Mouse (Mus musculus) CH12.LX (cell line): ENCODE results near the gene Acoxl. TPM values are rescaled to one million over a fixed set of nuclear protein-coding genes. Genes with fewer than 3 reads are reported as not detected.

ENCODE experiments used
- DNase-seq: peaks from one replicate; pipeline ENCODE4 v3.0.0-alpha.2; 2013; ENCODE audit errors: extremely low read depth
- H3K27ac ChIP-seq: 2 replicates; pipeline ENCODE4 v1.5.1; 2012; ENCODE audit warnings: low read depth, mild to moderate bottlenecking, control low read depth, moderate library complexity; ENCODE audit not compliant: insufficient read depth
- H3K27me3 ChIP-seq: replicated peaks from 2 replicates; pipeline ENCODE3; 2012; ENCODE audit warnings: inconsistent platforms
- H3K36me3 ChIP-seq, 2 experiments: replicated peaks in 1 of 2; 2 replicates each; pipeline versions ENCODE3 to v1.6.1; 2012; ENCODE audit warnings: inconsistent platforms in 1 of 2, low read length in 1 of 2, mild to moderate bottlenecking in 1 of 2, mixed read lengths in 1 of 2, moderate library complexity in 1 of 2; ENCODE audit not compliant: control insufficient read depth in 1 of 2, insufficient read depth in 1 of 2
- H3K4me1 ChIP-seq, 2 experiments: 2 replicates each; pipeline ENCODE4 v1.6.1; 2012; ENCODE audit warnings: inconsistent platforms in 1 of 2, moderate library complexity in 1 of 2; ENCODE audit not compliant: insufficient read depth in 2 of 2, control insufficient read depth in 1 of 2
- H3K4me2 ChIP-seq: 2 replicates; pipeline ENCODE4 v1.6.1; 2012; ENCODE audit warnings: low read depth, mild to moderate bottlenecking, control low read depth; ENCODE audit not compliant: poor library complexity, insufficient read depth, severe bottlenecking
- H3K4me3 ChIP-seq, 3 experiments: fragments of 150-350 bp in 1 of 3; sonication (generic) in 1 of 3; replicated peaks in 1 of 3; 2 replicates each; pipeline versions ENCODE3 to v1.5.1; 2011 to 2012; ENCODE audit warnings: low read depth in 2 of 3, low read length in 2 of 3, mild to moderate bottlenecking in 2 of 3, moderate library complexity in 2 of 3, control low read depth in 1 of 3, improper control_type of control experiment in 1 of 3, inconsistent platforms in 1 of 3, mixed read lengths in 1 of 3; ENCODE audit not compliant: poor library complexity in 1 of 3
- H3K79me2 ChIP-seq: replicated peaks from 2 replicates; pipeline ENCODE4 v1.6.1; 2012; ENCODE audit warnings: mild to moderate bottlenecking, moderate library complexity; ENCODE audit not compliant: control insufficient read depth, poor library complexity, insufficient read depth, severe bottlenecking; ENCODE audit errors: extremely low read depth
- H3K9ac ChIP-seq: 2 replicates; pipeline ENCODE4 v1.6.1; 2012; ENCODE audit warnings: low read depth, mild to moderate bottlenecking, control low read depth, moderate library complexity; ENCODE audit not compliant: insufficient read depth
- H3K9me3 ChIP-seq: replicated peaks from 2 replicates; pipeline ENCODE3; 2012; ENCODE audit warnings: low read length, inconsistent platforms, mixed read lengths
- BHLHE40 ChIP-seq: IDR thresholded peaks from 2 replicates; pipeline ENCODE4 v1.6.1; 2011; ENCODE audit warnings: mild to moderate bottlenecking, low read depth, low read length, improper control_type of control experiment
- CHD1 ChIP-seq: IDR thresholded peaks from 2 replicates; pipeline ENCODE4 v1.6.1; 2012; ENCODE audit warnings: low read depth, low read length, improper control_type of control experiment, inconsistent platforms
- E2F4 ChIP-seq: IDR thresholded peaks from 2 replicates; pipeline ENCODE4 v1.6.1; 2011; ENCODE audit warnings: low read depth, low read length, improper control_type of control experiment; ENCODE audit not compliant: insufficient replicate concordance
- EP300 ChIP-seq: IDR thresholded peaks from 2 replicates; pipeline ENCODE4 v1.6.1; 2011; ENCODE audit warnings: low read length, improper control_type of control experiment
- ETS1 ChIP-seq: conservative IDR thresholded peaks from 2 replicates; pipeline ENCODE4 v1.6.1; 2012; ENCODE audit warnings: low read depth, mild to moderate bottlenecking, inconsistent platforms, low read length, improper control_type of control experiment, moderate library complexity
- GABPA ChIP-seq: IDR thresholded peaks from 2 replicates; pipeline ENCODE4 v1.6.1; 2012; ENCODE audit warnings: low read depth, low read length, improper control_type of control experiment, inconsistent platforms; ENCODE audit not compliant: insufficient replicate concordance
- HCFC1 ChIP-seq: IDR thresholded peaks from 2 replicates; pipeline ENCODE4 v1.6.1; 2012; ENCODE audit warnings: low read depth, mild to moderate bottlenecking, inconsistent platforms, low read length, improper control_type of control experiment
- IRF4 ChIP-seq: IDR thresholded peaks from 2 replicates; pipeline ENCODE4 v1.6.1; 2014; ENCODE audit warnings: low read depth, mild to moderate bottlenecking, inconsistent platforms, low read length, improper control_type of control experiment
- JUN ChIP-seq: IDR thresholded peaks from 2 replicates; pipeline ENCODE4 v1.6.1; 2011; ENCODE audit warnings: low read depth, mild to moderate bottlenecking, low read length, improper control_type of control experiment, moderate library complexity; ENCODE audit not compliant: insufficient read depth
- KAT2A ChIP-seq: IDR thresholded peaks from 2 replicates; pipeline ENCODE4 v1.6.1; 2012; ENCODE audit warnings: low read length, improper control_type of control experiment, inconsistent platforms; ENCODE audit not compliant: insufficient replicate concordance
- MAFK ChIP-seq: IDR thresholded peaks from 2 replicates; pipeline ENCODE4 v1.6.1; 2011; ENCODE audit warnings: low read length, improper control_type of control experiment; ENCODE audit not compliant: insufficient replicate concordance
- MAX ChIP-seq: IDR thresholded peaks from 2 replicates; pipeline ENCODE4 v1.6.1; 2011; ENCODE audit warnings: low read length, improper control_type of control experiment
- MYC ChIP-seq: IDR thresholded peaks from 2 replicates; pipeline ENCODE4 v1.6.1; 2011; ENCODE audit warnings: low read depth, mild to moderate bottlenecking, improper control_type of control experiment, low read length
- NRF1 ChIP-seq: IDR thresholded peaks from 2 replicates; pipeline ENCODE4 v1.6.1; 2014; ENCODE audit warnings: low read depth, mild to moderate bottlenecking, inconsistent platforms, low read length, improper control_type of control experiment, moderate library complexity
- PAX5 ChIP-seq: IDR thresholded peaks from 2 replicates; pipeline ENCODE4 v1.6.1; 2012; ENCODE audit warnings: low read length, inconsistent platforms, mixed read lengths
- RAD21 ChIP-seq: IDR thresholded peaks from 2 replicates; pipeline ENCODE4 v1.6.1; 2011; ENCODE audit warnings: low read depth, mild to moderate bottlenecking, low read length, improper control_type of control experiment, moderate library complexity
- RCOR1 ChIP-seq: conservative IDR thresholded peaks from 2 replicates; pipeline ENCODE4 v1.6.1; 2012; ENCODE audit warnings: low read depth, mild to moderate bottlenecking, inconsistent platforms, low read length, improper control_type of control experiment
- TBP ChIP-seq: conservative IDR thresholded peaks from 2 replicates; pipeline ENCODE4 v1.6.1; 2011; ENCODE audit warnings: low read depth, low read length, improper control_type of control experiment
- TCF12 ChIP-seq: IDR thresholded peaks from 2 replicates; pipeline ENCODE4 v1.6.1; 2014; ENCODE audit warnings: low read depth, mild to moderate bottlenecking, inconsistent platforms, low read length, improper control_type of control experiment
- UBTF ChIP-seq: IDR thresholded peaks from 2 replicates; pipeline ENCODE4 v1.6.1; 2012; ENCODE audit warnings: low read depth, mild to moderate bottlenecking, inconsistent platforms, low read length, improper control_type of control experiment, moderate library complexity
- USF1 ChIP-seq: IDR thresholded peaks from 2 replicates; pipeline ENCODE4 v1.6.1; 2014; ENCODE audit warnings: low read depth, mild to moderate bottlenecking, inconsistent platforms, low read length, improper control_type of control experiment
- USF2 ChIP-seq: conservative IDR thresholded peaks from 2 replicates; pipeline ENCODE4 v1.6.1; 2011; ENCODE audit warnings: low read depth, low read length, improper control_type of control experiment
- ZKSCAN1 ChIP-seq: IDR thresholded peaks from 2 replicates; pipeline ENCODE4 v1.6.1; 2012; ENCODE audit warnings: low read depth, inconsistent platforms, low read length, improper control_type of control experiment, borderline replicate concordance
- dilution Hi-C: fragments of 300-500 bp; cut with MboI; formaldehyde crosslinking; loops from 2 replicates; pipeline ENCODE4 v1.14.3; 2020; ENCODE audit warnings: low sequenced_read_pairs; ENCODE audit not compliant: extremely low pct_unique_long_range_greater_than_20kb, extremely low pct_ligation_motif_present
- in situ Hi-C: fragments of 300-500 bp; cut with MboI; formaldehyde crosslinking; loops from 3 replicates; pipeline ENCODE4 v1.14.3; 2019; ENCODE audit warnings: low sequenced_read_pairs, low pct_ligation_motif_present, low pct_unique_long_range_greater_than_20kb, mixed read lengths
- polyA plus RNA-seq: library from polyadenylated mRNA; unstranded; fragments of >175 nt; gene quantifications from 2 replicates; pipeline ENCODE4 v1.2.1, GENCODE M21; 2012; ENCODE audit warnings: low read depth; ENCODE audit not compliant: insufficient read length
- total RNA-seq, 2 experiments: library from RNA; depleted of rRNA; stranded (reverse); fragments of 300-350 nt in 1 of 2; fragments of >200 nt in 1 of 2; gene quantifications; 2 replicates each; pipeline ENCODE4 v1.2.3; 2012 to 2014

Gene Acoxl
- total and polyA plus RNA-seq, 3 experiments: 0.25 to 0.43 TPM; not detected in 1

- TF ChIP-seq CHD1 (peak; percentile 90; the same call in 1 of the 2 replicates), GABPA (no peak), USF1 (no peak), KAT2A (no peak)
These were observed 91.5 kb downstream of the Acoxl start (continued) for GRCm38 (mm10) chr2:127929939-127930715.

GRCm38 (mm10) chr2:127931576-127931975 is 92.9 kb downstream of the Acoxl start:
- Histone ChIP-seq H3K36me3 (no peaks in the 10 kb centered on the region), H3K4me2 (no peak overlapping the region), H3K9me3 (peaks cover 4% of the 10 kb centered on the region), H3K4me3 (no peak overlapping the region), H3K4me1 (peaks cover 28 to 82% of the 10 kb centered on the region in 2 experiments), H3K27me3 (peaks cover 2% of the 10 kb centered on the region), H3K79me2 (no peaks in the 10 kb centered on the region), H3K9ac (no peak overlapping the region), H3K27ac (no peak overlapping the region)
- TF ChIP-seq NRF1 (no peak), BHLHE40 (no peak), JUN (no peak), MYC (no peak), UBTF (no peak), MAX (no peak), RCOR1 (no peak), USF2 (no peak), GABPA (no peak), RAD21 (no peak), TCF12 (no peak), PAX5 (no peak), ETS1 (no peak), EP300 (no peak), HCFC1 (no peak), TBP (no peak), ZKSCAN1 (no peak), MAFK (no peak), E2F4 (no peak), IRF4 (no peak)
- in situ Hi-C loops: no loop called here
- dilution Hi-C loops: no loop called here
- DNase-seq: no peak
